Mouse (Mus musculus) bone marrow macrophage, adult 2 months (primary cell): ENCODE results near the gene Tm9sf2. TPM values are rescaled to one million over a fixed set of nuclear protein-coding genes. Genes with fewer than 3 reads are reported as not detected.
A peak's percentile ranks its signal among the peaks of the same experiment; 100 is the strongest.

ENCODE experiments used
- H3K27ac ChIP-seq: 2 replicates; pipeline ENCODE4 v1.5.1; 2012; ENCODE audit warnings: low read depth, low read length; ENCODE audit not compliant: insufficient read depth
- H3K4me1 ChIP-seq: 2 replicates; pipeline ENCODE4 v1.6.1; 2012; ENCODE audit warnings: low read length; ENCODE audit not compliant: control insufficient read depth, insufficient read depth
- H3K4me3 ChIP-seq: 2 replicates; pipeline ENCODE4 v1.5.1; 2012; ENCODE audit warnings: mild to moderate bottlenecking, low read length, moderate library complexity; ENCODE audit not compliant: insufficient read depth
- CTCF ChIP-seq: IDR thresholded peaks from 2 replicates; pipeline ENCODE4 v1.5.1; 2012; ENCODE audit warnings: low read depth, mild to moderate bottlenecking, low read length, moderate library complexity
- POLR2A ChIP-seq: IDR thresholded peaks from 2 replicates; pipeline ENCODE4 v1.6.1; 2012; ENCODE audit warnings: mild to moderate bottlenecking, low read depth, low read length, borderline replicate concordance
- polyA plus RNA-seq: library from polyadenylated mRNA; stranded (reverse); fragments of >200 nt; gene quantifications from 2 replicates; pipeline ENCODE4 v1.2.4, GENCODE M21; 2012; ENCODE audit not compliant: missing spikeins, insufficient read depth, insufficient read length

The Tm9sf2 gene
- polyA plus RNA-seq, 1 experiment: 116 TPM

GRCm38 (mm10) chr14:122168912-122169311 is 62.1 kb downstream of the Tm9sf2 start:
- no peaks in the 10 kb centered on the region for H3K4me1 ChIP-seq
- H3K4me3 ChIP-seq: no peak overlapping the region
- no peak overlapping the region for H3K27ac ChIP-seq
- TF ChIP-seq POLR2A: no peak
- TF ChIP-seq CTCF: no peak

GRCm38 (mm10) chr14:122170202-122170781 is 63.5 kb downstream of the Tm9sf2 start:
- no peaks in the 10 kb centered on the region for H3K4me1 ChIP-seq
- H3K27ac ChIP-seq: no peak overlapping the region
- TF ChIP-seq POLR2A (no peak), CTCF (no peak)
- no peak overlapping the region for H3K4me3 ChIP-seq

GRCm38 (mm10) chr14:122171031-122171430 is 64.2 kb downstream of the Tm9sf2 start:
- Histone ChIP-seq H3K4me1 (no peaks in the 10 kb centered on the region), H3K4me3 (no peak overlapping the region), H3K27ac (no peak overlapping the region)
- TF ChIP-seq CTCF: no peak
- no peak for TF ChIP-seq POLR2A

- TF ChIP-seq POLR2A (no peak), CTCF (no peak)
- H3K4me3 ChIP-seq: no peak overlapping the region
- no peak overlapping the region for H3K27ac ChIP-seq
- peaks cover 3% of the 10 kb centered on the region; the same call in 1 of the 2 replicates for H3K4me1 ChIP-seq
Measured at GRCm38 (mm10) chr14:122176263-122176798, 69.5 kb downstream of the Tm9sf2 start.

GRCm38 (mm10) chr14:122179262-122179661 is 72.4 kb downstream of the Tm9sf2 start:
- peaks cover 6% of the 10 kb centered on the region for H3K4me1 ChIP-seq

GRCm38 (mm10) chr14:122181078-122181814 is 74.4 kb downstream of the Tm9sf2 start, which contains the start of gene Clybl:
Gene Clybl (plus strand): TSS chr14:122181704.
- Histone ChIP-seq H3K27ac (peak within 1 kb of the TSS; percentile 21; the same call in 1 of the 2 replicates), H3K4me3 (peak within 1 kb of the TSS; percentile 91), H3K4me1 (peaks cover 6% of the 10 kb centered on the region)
- TF ChIP-seq CTCF: no peak
- TF ChIP-seq POLR2A: no peak

More at GRCm38 (mm10) chr14:122179262-122179661, 72.4 kb downstream of the Tm9sf2 start:
- H3K4me3 ChIP-seq: no peak overlapping the region
- H3K27ac ChIP-seq: no peak overlapping the region
- TF ChIP-seq POLR2A: no peak
- no peak for TF ChIP-seq CTCF

GRCm38 (mm10) chr14:122181815-122182157 is 74.9 kb downstream of the Tm9sf2 start:
- Histone ChIP-seq H3K27ac (no peak overlapping the region), H3K4me1 (peaks cover 6% of the 10 kb centered on the region), H3K4me3 (peak overlapping the region; percentile 91)
- TF ChIP-seq CTCF (no peak), POLR2A (no peak)

- Histone ChIP-seq H3K4me3 (peak overlapping the region; percentile 91; the same call in 1 of the 2 replicates), H3K27ac (no peak overlapping the region), H3K4me1 (peaks cover 6% of the 10 kb centered on the region)
- TF ChIP-seq CTCF (no peak), POLR2A (no peak)
Measured at GRCm38 (mm10) chr14:122182220-122182619, 75.4 kb downstream of the Tm9sf2 start.

GRCm38 (mm10) chr14:122183974-122184373 is 77.1 kb downstream of the Tm9sf2 start:
- H3K27ac ChIP-seq: no peak overlapping the region

GRCm38 (mm10) chr14:122188250-122188649 is 81.4 kb downstream of the Tm9sf2 start:
- no peak overlapping the region for H3K4me3 ChIP-seq
- H3K4me1 ChIP-seq: no peaks in the 10 kb centered on the region
- no peak overlapping the region for H3K27ac ChIP-seq
- TF ChIP-seq CTCF (no peak), POLR2A (no peak)

More at GRCm38 (mm10) chr14:122183974-122184373, 77.1 kb downstream of the Tm9sf2 start:
- Histone ChIP-seq H3K4me3 (no peak overlapping the region), H3K4me1 (peaks cover 6% of the 10 kb centered on the region)
- no peak for TF ChIP-seq POLR2A
- TF ChIP-seq CTCF: no peak
